Mouse (Mus musculus) heart, postnatal 0 days (tissue): Measurements from ENCODE around the gene Tgfbr3. TPM values are rescaled to one million over a fixed set of nuclear protein-coding genes. Genes with fewer than 3 reads are reported as not detected.

Experiments used
- ATAC-seq: fragments of 200-750 bp; cut with Nextera tagmentation; 2 replicates; pipeline ENCODE4 v1.8.0; 2017; ENCODE audit warnings: low read depth, moderate number of reproducible peaks, moderate library complexity; ENCODE audit not compliant: insufficient read depth
- DNase-seq: peaks from one replicate; pipeline ENCODE4 v3.0.0-alpha.2; 2016; ENCODE audit warnings: low spot score
- H3K27ac ChIP-seq: fragments of 300-500 bp; sonication (generic); 2 replicates; pipeline ENCODE4 v1.5.1; 2014; ENCODE audit warnings: low read depth, mild to moderate bottlenecking
- H3K27me3 ChIP-seq: fragments of 300-500 bp; sonication (generic); 2 replicates; pipeline ENCODE4 v1.6.1; 2014; ENCODE audit warnings: low read length, mixed read lengths; ENCODE audit not compliant: control insufficient read depth, insufficient read depth
- H3K36me3 ChIP-seq: fragments of 300-500 bp; sonication (generic); replicated peaks from 2 replicates; pipeline ENCODE4 v1.6.1; 2014; ENCODE audit warnings: low read length, mixed read lengths; ENCODE audit not compliant: control insufficient read depth, insufficient read depth
- H3K4me1 ChIP-seq: fragments of 300-500 bp; sonication (generic); 2 replicates; pipeline ENCODE4 v1.6.1; 2014; ENCODE audit warnings: antibody characterized with exemption; ENCODE audit not compliant: control insufficient read depth, insufficient read depth
- H3K4me2 ChIP-seq: fragments of 300-500 bp; sonication (generic); 2 replicates; pipeline ENCODE4 v1.6.1; 2014; ENCODE audit warnings: low read depth, mild to moderate bottlenecking, low read length, moderate library complexity
- H3K4me3 ChIP-seq: fragments of 300-500 bp; sonication (generic); 2 replicates; pipeline ENCODE4 v1.5.1; 2014; ENCODE audit warnings: low read depth, low read length
- H3K9ac ChIP-seq: fragments of 300-500 bp; sonication (generic); replicated peaks from 2 replicates; pipeline ENCODE4 v1.6.1; 2014; ENCODE audit warnings: low read depth, low read length, mixed read lengths
- H3K9me3 ChIP-seq: fragments of 300-500 bp; sonication (generic); replicated peaks from 2 replicates; pipeline ENCODE4 v1.6.1; 2016; ENCODE audit warnings: low read length; ENCODE audit not compliant: control insufficient read depth
- CTCF ChIP-seq: IDR thresholded peaks from 2 replicates; pipeline ENCODE4 v1.5.1; 2016; ENCODE audit warnings: antibody characterized with exemption, control low read depth, low read depth
- EP300 ChIP-seq: IDR thresholded peaks from 2 replicates; pipeline ENCODE4 v1.6.1; 2016; ENCODE audit warnings: antibody characterized with exemption, low read depth
- WGBS: fragments of 180-500 bp; shearing (Covaris S2); extraction: QIAGEN DNeasy Blood & Tissue Kit; methylation state at CpG from one replicate; pipeline ENCODE4 v1.1.7; 2014; 5-methylcytosine and 5-hydroxymethylcytosine counted together
- polyA plus RNA-seq: library from polyadenylated mRNA; unstranded; fragments of >200 nt; fragmentation: Nextera tagmentation; extraction: Ambion mirVana; gene quantifications from 2 replicates; pipeline ENCODE4 v1.2.1, GENCODE M21; 2015
- total RNA-seq: library from RNA; depleted of rRNA; stranded (reverse); fragments of >200 nt; gene quantifications from 2 replicates; pipeline ENCODE4 v1.2.3, GENCODE M21; 2014; ENCODE audit warnings: low replicate concordance

Gene Tgfbr3
- total and polyA plus RNA-seq, 2 experiments from 2014 or later = 11.8 to 60.6 TPM

DNA sequence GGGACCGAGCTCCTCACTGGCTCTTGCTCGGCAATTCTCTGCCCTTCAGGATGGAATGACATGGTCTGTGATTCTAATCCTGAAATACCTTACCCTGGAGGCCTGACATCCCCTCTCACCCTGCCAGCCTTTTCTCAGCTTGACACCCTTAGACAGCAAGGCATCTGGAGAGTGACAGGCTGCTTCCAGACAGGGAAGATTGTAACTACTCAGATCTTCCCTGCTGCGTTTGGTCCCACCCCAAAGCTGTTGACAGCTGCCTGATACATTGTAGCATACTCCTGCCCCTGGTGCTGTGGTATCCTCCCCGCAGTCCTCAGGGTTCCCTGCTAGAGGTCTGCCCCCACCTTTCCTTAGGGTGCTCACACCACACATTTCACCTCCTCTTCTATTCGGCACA is 160.1 kb downstream of the Tgfbr3 start:
- H3K27me3 ChIP-seq = no peaks in the 10 kb centered on the region
- H3K4me3 ChIP-seq = no peak overlapping the region
- peaks cover 27% of the 10 kb centered on the region for H3K4me1 ChIP-seq
- peak overlapping the region; percentile 78 for H3K27ac ChIP-seq
- ATAC-seq = peak; percentile 82
- H3K4me2 ChIP-seq = no peak overlapping the region
- H3K36me3 ChIP-seq = peaks cover 50% of the 10 kb centered on the region
- peak; percentile 51 for DNase-seq
- 27% methylated on average over 5 of the region's 5 CpGs for WGBS
- H3K9me3 ChIP-seq = no peaks in the 10 kb centered on the region
- 0 out of 2 replicates have a peak, but pooled peaks have one; percentile 6 for TF ChIP-seq CTCF
- peak; percentile 56; the same call in 1 of the 2 replicates for TF ChIP-seq EP300
- H3K9ac ChIP-seq = no peak overlapping the region

DNA sequence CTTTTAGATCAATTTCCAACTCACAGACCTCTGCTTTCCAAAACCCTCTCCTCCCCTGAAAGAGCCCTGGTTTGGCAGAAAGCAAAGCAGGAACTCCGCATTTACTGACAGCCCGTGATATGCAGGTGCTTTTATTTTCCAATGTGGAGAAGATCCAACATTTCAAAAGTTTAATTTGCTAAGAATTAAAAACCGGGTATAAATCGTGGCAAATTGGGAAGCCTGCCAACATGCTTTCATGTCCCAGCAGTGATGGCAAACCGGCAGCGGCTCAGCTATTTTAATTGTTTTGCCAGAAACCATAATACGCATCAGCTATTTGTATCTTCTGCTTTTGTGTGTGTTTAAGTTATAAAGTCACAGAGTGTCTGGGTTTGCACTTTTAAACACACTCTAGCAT is 162.9 kb downstream of the Tgfbr3 start:
- H3K4me1 ChIP-seq = peaks cover 28% of the 10 kb centered on the region
- no peak overlapping the region for H3K4me3 ChIP-seq
- no peak overlapping the region for H3K27ac ChIP-seq
- H3K9me3 ChIP-seq = no peaks in the 10 kb centered on the region
- no peak overlapping the region for H3K9ac ChIP-seq
- DNase-seq = no peak
- H3K27me3 ChIP-seq = no peaks in the 10 kb centered on the region
- 27% methylated on average over 7 of the region's 7 CpGs for WGBS
- ATAC-seq = no peak
- H3K36me3 ChIP-seq = peaks cover 30% of the 10 kb centered on the region
- TF ChIP-seq CTCF (no peak), EP300 (no peak)
- no peak overlapping the region for H3K4me2 ChIP-seq

DNA sequence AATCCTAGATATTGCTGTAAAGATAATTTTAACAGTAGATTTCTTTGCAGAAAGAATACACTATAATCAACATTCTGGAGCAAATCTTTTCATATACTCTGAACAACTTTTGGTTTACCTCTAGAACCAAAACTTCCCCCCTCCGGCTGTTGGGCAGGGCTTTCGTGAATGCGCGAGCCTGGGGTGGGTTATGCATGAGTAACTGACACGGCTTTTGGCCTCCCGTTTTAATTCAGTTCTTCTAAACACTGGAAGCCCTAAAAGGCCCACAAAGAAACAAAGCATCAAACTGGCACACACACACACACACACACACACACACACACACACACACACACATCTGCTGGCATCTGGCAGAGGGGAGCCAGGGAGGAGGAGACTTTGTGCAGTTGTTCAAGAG is 164.3 kb downstream of the Tgfbr3 start:
- Histone ChIP-seq H3K27ac (peak overlapping the region; percentile 36; the same call in 1 of the 2 replicates), H3K4me2 (no peak overlapping the region), H3K27me3 (no peaks in the 10 kb centered on the region), H3K9ac (no peak overlapping the region), H3K36me3 (peaks cover 21% of the 10 kb centered on the region), H3K4me3 (no peak overlapping the region), H3K4me1 (peaks cover 24% of the 10 kb centered on the region), H3K9me3 (no peaks in the 10 kb centered on the region)
- TF ChIP-seq EP300 (no peak), CTCF (no peak)
- WGBS = 72% methylated on average over 6 of the region's 6 CpGs
- ATAC-seq (no peak), DNase-seq (no peak)

DNA sequence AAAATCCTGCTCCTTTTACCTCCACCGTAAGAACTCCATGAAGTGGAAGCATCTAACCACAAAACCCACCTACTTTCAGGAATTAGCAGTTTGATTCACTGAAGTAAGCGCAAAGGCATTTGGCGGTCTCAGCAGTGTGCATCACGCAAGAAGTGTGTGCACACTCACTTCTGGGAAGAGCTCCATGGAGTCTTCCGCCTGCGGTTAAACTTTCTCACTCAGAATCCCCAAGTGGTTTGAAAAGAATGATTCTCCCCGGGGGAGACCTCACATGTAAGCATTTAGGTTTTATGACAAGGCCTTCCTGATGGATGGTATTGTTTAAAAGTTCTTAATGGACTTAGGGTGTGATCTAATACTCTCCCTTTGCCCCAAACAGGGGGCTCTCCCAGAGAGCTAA is 164.9 kb downstream of the Tgfbr3 start:
- Histone ChIP-seq H3K27me3 (no peaks in the 10 kb centered on the region), H3K4me3 (no peak overlapping the region), H3K4me1 (peaks cover 23% of the 10 kb centered on the region), H3K36me3 (peaks cover 21% of the 10 kb centered on the region; the same call in 1 of the 2 replicates), H3K9me3 (no peaks in the 10 kb centered on the region), H3K27ac (no peak overlapping the region), H3K4me2 (no peak overlapping the region), H3K9ac (no peak overlapping the region)
- 79% methylated on average over 7 of the region's 7 CpGs for WGBS
- no peak for DNase-seq
- no peak for ATAC-seq
- TF ChIP-seq EP300 (no peak), CTCF (no peak)

DNA sequence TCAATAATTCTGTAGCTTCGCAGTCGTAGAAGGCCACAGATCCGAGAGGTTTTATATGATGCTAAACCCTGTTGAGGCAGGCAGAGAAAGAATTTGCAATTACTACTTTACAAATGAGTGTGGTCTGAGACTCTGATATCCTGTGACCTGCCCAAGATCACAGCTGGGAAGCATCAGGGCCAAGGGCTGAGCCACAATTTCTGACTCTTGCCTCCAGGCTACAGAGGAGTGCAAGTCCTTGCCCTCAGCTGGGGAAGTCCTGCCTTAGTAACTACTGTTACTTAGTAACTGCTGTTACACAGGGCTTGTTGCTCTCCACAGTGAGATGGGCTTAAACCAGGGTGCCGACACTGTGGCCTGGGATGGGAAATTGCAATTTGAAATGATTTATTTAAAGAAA is 166.8 kb downstream of the Tgfbr3 start:
- Histone ChIP-seq H3K9ac (no peak overlapping the region), H3K4me2 (no peak overlapping the region), H3K27me3 (no peaks in the 10 kb centered on the region), H3K36me3 (peaks cover 24% of the 10 kb centered on the region), H3K4me1 (peaks cover 18% of the 10 kb centered on the region), H3K9me3 (no peaks in the 10 kb centered on the region), H3K27ac (no peak overlapping the region), H3K4me3 (no peak overlapping the region)
- DNase-seq (no peak), ATAC-seq (no peak)
- no peak for TF ChIP-seq EP300
- TF ChIP-seq CTCF = no peak
- 87% methylated on average over 4 of the region's 4 CpGs for WGBS

DNA sequence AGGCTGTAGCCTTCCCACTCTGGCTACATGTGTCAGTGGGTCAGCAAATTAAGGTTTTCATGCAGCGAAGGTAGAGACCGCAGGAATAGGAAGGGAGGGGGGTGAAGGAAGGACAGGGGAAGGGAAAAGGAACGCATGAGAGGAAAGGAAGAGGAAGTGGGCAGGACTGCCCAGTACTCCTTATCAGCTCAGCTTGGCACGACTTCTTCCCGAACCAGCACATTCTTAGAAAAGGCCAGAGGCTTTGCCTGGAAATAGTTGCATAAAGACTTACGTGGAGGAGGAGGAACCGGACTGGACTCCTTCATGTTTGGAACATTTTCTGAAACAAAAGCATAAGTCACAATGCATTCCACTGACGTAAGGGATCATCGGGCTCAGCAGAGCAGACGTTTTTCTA is 168.3 kb downstream of the Tgfbr3 start:
- 40% methylated on average over 10 of the region's 10 CpGs for WGBS
- H3K27ac ChIP-seq = peak overlapping the region; percentile 63; the same call in 1 of the 2 replicates
- H3K27me3 ChIP-seq = no peaks in the 10 kb centered on the region
- H3K4me2 ChIP-seq = no peak overlapping the region
- H3K36me3 ChIP-seq = peaks cover 33% of the 10 kb centered on the region
- no peak for TF ChIP-seq CTCF
- no peak for TF ChIP-seq EP300
- H3K9me3 ChIP-seq = no peaks in the 10 kb centered on the region
- peak; percentile 45 for ATAC-seq
- H3K4me1 ChIP-seq = peaks cover 13% of the 10 kb centered on the region
- peak; percentile 68 for DNase-seq
- H3K4me3 ChIP-seq = no peak overlapping the region
- no peak overlapping the region for H3K9ac ChIP-seq
